Mouse (Mus musculus) embryonic fibroblast, embryonic 13.5 days (primary cell): ENCODE measurements around the gene Bcas2.

ENCODE experiments used
- CTCF ChIP-seq: IDR thresholded peaks from 2 replicates; pipeline ENCODE4 v1.5.1; 2011; ENCODE audit warnings: mild to moderate bottlenecking, control low read depth, low read length, moderate library complexity, borderline replicate concordance; ENCODE audit not compliant: insufficient read depth
- POLR2A ChIP-seq: IDR thresholded peaks from 2 replicates; pipeline ENCODE4 v1.6.1; 2011; ENCODE audit warnings: low read depth, mild to moderate bottlenecking, control low read depth, low read length, moderate library complexity

- TF ChIP-seq CTCF (no peak), POLR2A (no peak)
Measured at GRCm38 (mm10) chr3:103146330-103147166, 24.9 kb upstream of the Bcas2 start.
